Mouse (Mus musculus): ENCODE measurements around the gene Arhgef28. TPM values are rescaled to one million over a fixed set of nuclear protein-coding genes. Genes with fewer than 3 reads are reported as not detected.

Gene Arhgef28
- total RNA-seq, 2 experiments from 2014 or later: 37.4 to 40.7 TPM

DNA sequence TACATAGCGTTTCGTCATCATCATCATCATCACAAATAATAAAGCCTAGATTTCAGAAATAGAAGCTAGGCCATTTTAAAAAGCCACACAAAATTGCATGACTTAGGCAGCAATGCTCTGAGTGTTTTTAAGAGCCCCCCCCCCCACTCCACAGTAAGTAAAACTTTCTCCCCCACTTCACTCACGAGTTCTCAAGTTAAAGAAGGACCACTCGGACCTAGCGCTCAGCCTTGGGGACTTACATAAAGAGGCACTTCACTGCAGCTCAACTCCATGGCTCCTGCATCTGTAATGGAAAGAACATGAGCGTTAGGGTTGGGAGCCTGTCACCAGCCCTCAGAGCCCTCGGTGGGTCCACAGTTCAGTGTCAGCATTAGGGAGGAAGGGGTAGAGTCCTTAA, 60.9 kb downstream of the Arhgef28 start:
- intact Hi-C loops (cut with DNase I): no loop called here
- no peak for DNase-seq (ENCODE audit: extremely low spot score in 1 of 2, low spot score in 2 of 2)
- no peak overlapping the region for H3K4me3 ChIP-seq
- no peak for TF ChIP-seq CTCF (IDR thresholded peaks at IDR 0.05)
- no peak overlapping the region for H3K27ac ChIP-seq

DNA sequence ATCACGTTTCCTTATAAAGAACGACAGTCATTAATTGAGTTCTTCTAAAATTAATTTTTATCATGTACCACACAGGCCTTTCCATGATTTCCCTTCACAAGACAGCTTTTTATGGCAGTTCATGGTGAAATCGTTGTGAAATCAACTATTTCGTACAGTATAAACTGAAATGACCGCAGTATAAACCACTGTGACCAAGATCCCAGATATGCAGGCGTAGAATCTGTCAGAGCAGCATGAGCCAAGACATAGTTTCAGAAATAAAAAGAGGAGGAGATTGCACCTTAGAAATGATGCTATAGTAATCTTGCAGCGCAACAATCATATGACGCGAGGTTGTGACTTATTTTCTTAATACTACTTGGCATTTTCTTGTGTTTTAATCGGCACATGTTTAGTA, 63.2 kb downstream of the Arhgef28 start:
- no peak for TF ChIP-seq CTCF (IDR thresholded peaks at IDR 0.05)
- intact Hi-C loops (cut with DNase I): no loop called here
- H3K27ac ChIP-seq: no peak overlapping the region
- H3K4me3 ChIP-seq: no peak overlapping the region
- DNase-seq (ENCODE audit: extremely low spot score in 1 of 2, low spot score in 2 of 2): no peak

DNA sequence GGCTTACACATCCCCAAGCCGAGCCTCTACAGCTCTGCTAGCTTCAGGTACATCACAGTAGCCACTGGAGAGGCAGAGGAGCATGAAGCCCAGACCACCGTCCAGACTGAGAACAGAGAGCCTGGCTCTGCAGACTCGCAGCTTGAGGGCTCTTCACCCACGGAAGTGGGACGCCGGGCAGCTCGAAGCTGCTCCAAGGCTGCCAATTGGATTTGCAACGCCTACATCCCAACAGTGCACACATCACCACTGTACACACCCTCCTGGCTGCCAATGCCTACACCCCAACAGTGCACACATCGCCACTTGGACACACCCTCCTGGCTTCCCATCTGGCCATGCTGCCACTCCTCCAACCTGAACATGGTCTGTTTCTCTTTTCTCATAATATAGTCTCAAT, 65.6 kb downstream of the Arhgef28 start:
- no peak for TF ChIP-seq CTCF (IDR thresholded peaks at IDR 0.05)
- no peak overlapping the region for H3K27ac ChIP-seq
- peak in 1 of 2 experiments; percentile 19 for DNase-seq (ENCODE audit: extremely low spot score in 1 of 2, low spot score in 2 of 2)
- intact Hi-C loops (cut with DNase I): no loop called here
- H3K4me3 ChIP-seq: no peak overlapping the region

DNA sequence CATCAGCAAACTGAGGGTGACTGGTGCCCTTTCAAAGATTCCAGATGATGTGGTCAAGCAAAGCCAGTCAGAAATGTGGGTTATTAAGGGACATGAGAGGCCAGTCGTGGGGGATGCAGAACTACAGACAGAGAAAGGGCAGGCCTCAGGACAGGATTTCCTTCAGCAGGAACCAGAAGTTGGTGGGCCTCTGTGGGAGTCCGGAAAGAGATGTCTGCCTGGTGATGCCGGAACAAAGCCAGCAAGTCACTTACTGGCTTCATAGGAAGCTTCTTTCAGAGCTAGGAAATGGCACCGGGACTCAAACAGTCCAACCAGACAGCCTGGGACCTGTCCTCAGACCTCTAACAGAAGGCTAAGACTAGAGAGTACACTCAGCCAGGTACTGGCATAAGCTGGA, 67.5 kb downstream of the Arhgef28 start:
- Histone ChIP-seq H3K27ac (no peak overlapping the region), H3K4me3 (no peak overlapping the region)
- no peak for DNase-seq (ENCODE audit: extremely low spot score in 1 of 2, low spot score in 2 of 2)
- intact Hi-C loops (cut with DNase I): loop anchor here (5.0 kb wide), 1 partner anchor 69 kb away; the partner anchor contains the start of gene Arhgef28
- TF ChIP-seq CTCF (IDR thresholded peaks at IDR 0.05): no peak

DNA sequence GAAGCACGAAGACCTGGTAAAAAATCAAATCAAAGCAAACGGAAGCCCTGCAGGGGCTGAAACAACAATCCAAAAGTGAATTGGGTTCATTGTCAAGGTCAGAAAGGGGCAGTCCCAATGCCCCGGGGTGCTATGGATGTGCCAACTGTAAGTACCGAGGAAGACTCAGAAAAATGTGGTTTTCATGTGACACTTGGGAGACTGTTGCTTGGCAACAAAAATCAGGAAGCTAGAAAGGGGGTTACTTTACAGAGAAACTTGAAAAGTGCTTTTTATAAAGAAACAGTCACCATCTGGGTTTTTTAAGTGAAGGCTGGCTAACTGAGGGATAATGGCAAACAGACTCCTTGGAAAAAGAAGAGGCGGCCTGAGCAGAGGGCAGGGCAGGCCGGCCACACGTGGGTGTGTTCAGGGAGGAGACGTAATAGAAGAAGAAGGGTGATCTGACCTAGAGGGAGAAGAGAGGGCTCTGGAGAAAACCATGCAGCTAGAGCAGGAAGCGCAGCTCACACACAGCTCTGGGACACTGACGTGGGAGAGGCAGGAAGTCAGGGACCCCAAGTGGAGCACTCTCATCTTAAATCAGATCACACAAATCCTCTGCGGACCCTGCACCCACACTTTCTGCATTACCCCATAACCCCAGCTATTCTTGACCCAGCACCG, 70.2 kb downstream of the Arhgef28 start:
- Histone ChIP-seq H3K4me3 (no peak overlapping the region), H3K27ac (no peak overlapping the region; the same call in 1 of the 2 replicates)
- no peak for TF ChIP-seq CTCF (IDR thresholded peaks at IDR 0.05)
- intact Hi-C loops (cut with DNase I): loop anchor here (5.0 kb wide), 1 partner anchor 71 kb away; the partner anchor contains the start of gene Arhgef28
- DNase-seq (ENCODE audit: extremely low spot score in 1 of 2, low spot score in 2 of 2): no peak

DNA sequence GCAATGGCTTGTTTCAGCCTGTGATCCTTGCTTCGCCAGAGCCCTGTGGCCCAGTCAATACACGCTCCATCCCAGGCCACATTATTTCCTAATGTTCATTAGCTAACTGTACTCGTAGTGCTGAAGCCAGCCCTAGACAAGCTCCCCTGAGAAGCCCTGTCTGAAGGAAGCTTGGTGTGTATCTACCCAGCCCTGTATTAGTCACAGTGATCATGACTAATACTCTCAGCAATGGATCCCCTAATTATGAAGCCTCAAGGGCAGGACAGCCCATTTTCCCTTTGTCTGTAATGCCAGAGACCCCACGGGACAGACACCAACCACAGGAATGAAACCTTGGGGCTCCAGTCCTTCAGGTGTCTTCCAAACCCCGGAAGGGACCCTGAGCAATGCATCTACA, 73.3 kb downstream of the Arhgef28 start:
- DNase-seq (ENCODE audit: extremely low spot score in 1 of 2, low spot score in 2 of 2): no peak
- TF ChIP-seq CTCF (IDR thresholded peaks at IDR 0.05): no peak
- intact Hi-C loops (cut with DNase I): no loop called here

DNA sequence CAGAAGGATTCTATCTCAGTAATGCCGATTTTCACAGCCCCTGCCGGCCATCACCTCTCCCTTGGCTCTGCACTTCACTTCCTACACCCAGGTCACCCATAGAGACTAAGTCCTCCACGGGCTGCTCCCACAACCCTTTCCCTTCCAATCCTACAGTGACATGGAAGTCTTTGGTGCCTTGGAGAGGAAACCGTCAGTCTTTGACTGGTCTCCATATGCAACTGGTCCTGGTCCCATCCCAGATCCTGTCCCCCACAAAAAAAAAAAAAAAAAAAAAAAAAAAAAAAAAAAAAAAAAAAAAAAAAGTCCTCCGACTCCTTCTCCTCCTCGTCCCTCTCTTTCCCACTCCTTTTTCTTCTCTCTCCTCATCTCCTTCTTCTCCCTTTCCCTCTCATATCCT, 74.0 kb downstream of the Arhgef28 start:
- no peak for TF ChIP-seq CTCF (IDR thresholded peaks at IDR 0.05)
- Histone ChIP-seq H3K27ac (no peak overlapping the region), H3K4me3 (no peak overlapping the region)
- intact Hi-C loops (cut with DNase I): no loop called here
- no peak for DNase-seq (ENCODE audit: extremely low spot score in 1 of 2, low spot score in 2 of 2)

More for the DNA sequence above, 73.3 kb downstream of the Arhgef28 start:
- Histone ChIP-seq H3K27ac (no peak overlapping the region), H3K4me3 (no peak overlapping the region)

DNA sequence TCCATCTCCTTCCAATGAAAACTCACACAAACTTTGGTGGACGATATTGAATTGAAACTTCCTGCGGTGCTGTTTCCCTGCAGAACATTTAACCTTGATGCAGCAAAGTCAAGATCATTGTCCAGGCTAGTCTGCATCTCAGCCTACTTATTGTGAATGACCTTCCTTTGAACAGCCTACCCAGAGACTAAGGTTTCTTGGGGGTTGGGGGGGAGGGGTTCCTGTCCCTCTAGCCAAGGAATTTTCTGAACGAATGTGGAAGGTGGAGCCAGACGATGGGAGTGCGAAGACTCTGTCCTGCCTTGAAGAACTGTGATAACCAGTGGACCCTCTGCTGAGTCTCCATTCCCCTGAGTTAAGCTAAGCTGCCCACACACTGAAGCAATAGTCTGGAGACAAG, 80.6 kb downstream of the Arhgef28 start:
- intact Hi-C loops (cut with DNase I): no loop called here
- TF ChIP-seq CTCF (IDR thresholded peaks at IDR 0.05): no peak
- Histone ChIP-seq H3K27ac (no peak overlapping the region), H3K4me3 (no peak overlapping the region)
- DNase-seq (ENCODE audit: extremely low spot score in 1 of 2, low spot score in 2 of 2): no peak

DNA sequence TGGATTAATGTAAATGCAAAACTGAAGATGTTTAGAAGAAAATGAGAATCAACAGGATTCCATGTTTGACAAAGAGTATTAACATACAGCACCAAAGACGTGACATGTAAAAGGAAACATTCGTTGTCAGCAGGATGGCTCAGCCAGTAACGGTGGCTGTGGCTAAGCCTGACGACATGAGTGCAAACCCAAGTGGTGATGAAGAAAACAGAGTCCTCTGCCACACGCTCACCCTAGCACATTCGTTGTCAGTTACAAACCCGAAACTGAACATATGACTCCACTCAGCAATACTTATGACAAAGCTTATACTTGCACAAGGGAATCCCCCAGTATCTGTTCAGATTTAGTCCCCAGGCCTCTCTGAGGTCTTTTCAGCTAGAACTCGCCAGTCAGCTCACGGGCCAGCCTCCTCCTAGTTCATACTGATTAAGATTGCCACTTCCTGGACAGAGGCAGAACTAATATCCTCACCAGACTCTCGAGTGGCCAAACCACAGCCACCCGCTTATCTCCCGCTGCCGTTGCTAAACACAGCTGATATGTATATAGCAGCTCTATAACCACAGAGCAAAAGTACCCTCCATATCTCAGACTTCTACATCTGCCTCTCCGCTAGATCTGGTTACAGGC, 82.0 kb downstream of the Arhgef28 start:
- no peak overlapping the region for H3K4me3 ChIP-seq
- H3K27ac ChIP-seq: no peak overlapping the region
- no peak for DNase-seq (ENCODE audit: extremely low spot score in 1 of 2, low spot score in 2 of 2)
- no peak for TF ChIP-seq CTCF (IDR thresholded peaks at IDR 0.05)
- intact Hi-C loops (cut with DNase I): no loop called here

DNA sequence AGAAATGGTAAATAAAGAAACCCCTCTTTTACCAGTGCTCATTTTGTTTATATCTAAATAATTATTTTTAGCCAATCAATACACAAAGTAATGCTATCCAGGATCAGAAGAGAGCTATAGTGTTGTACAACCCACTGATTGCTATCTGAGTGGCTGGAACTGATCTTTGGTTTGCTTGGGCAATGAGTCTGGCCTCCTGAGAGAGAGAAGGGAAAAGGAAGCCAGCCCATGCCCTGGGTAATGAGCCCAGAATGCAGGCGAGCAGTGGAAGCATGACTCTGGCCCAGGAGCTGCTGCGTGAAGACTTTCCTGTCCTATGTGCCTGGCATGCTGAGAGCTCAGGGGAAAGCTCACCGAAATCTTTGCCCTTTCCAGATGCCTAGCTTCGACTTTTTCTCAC, 83.5 kb downstream of the Arhgef28 start:
- no peak for TF ChIP-seq CTCF (IDR thresholded peaks at IDR 0.05)
- no peak overlapping the region for H3K27ac ChIP-seq
- no peak overlapping the region for H3K4me3 ChIP-seq
- intact Hi-C loops (cut with DNase I): no loop called here
- no peak for DNase-seq (ENCODE audit: extremely low spot score in 1 of 2, low spot score in 2 of 2)

DNA sequence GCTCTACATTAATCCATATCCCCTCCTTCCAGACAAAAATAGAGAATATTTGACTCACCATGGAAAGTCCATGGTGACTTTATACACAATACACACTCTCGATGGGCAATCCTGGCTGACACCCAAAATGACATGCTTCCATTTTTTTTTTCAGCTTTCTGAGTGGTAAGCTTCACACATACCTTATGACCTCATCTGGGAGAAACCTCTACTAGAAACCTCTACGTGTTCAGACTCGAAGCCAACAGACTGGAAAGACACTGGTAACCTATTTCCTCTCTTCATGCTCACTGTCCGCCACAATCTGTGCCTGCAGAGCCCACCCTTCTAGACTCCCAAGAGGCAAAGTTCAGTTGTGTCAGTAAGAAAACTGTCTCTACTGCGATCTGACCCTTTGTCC, 84.2 kb downstream of the Arhgef28 start:
- H3K4me3 ChIP-seq: no peak overlapping the region
- intact Hi-C loops (cut with DNase I): no loop called here
- H3K27ac ChIP-seq: no peak overlapping the region
- no peak for TF ChIP-seq CTCF (IDR thresholded peaks at IDR 0.05)
- no peak for DNase-seq (ENCODE audit: extremely low spot score in 1 of 2, low spot score in 2 of 2)

DNA sequence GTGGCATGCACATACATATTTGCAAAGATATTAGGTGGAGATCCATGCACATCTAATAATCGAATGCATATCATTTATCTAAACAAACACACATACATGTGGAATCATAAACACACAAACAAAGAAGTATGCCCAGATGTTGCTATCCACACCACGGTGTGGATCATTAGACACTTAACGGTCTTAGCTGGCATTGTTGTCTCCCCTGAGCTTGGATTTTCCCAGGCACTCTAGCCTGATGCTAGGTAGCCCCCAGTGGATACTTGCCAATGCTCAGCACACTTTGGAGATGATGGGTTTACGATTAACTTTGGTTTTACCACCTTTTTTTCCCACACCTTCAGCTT, 85.1 kb downstream of the Arhgef28 start:
- intact Hi-C loops (cut with DNase I): no loop called here
- Histone ChIP-seq H3K4me3 (no peak overlapping the region), H3K27ac (no peak overlapping the region)
- no peak for DNase-seq (ENCODE audit: extremely low spot score in 1 of 2, low spot score in 2 of 2)
- no peak for TF ChIP-seq CTCF (IDR thresholded peaks at IDR 0.05)
